Mouse (Mus musculus) E14TG2a.4 (cell line): Measurements from ENCODE around the gene Adm.

ENCODE experiments used
- CTCF ChIP-seq: conservative IDR thresholded peaks from 2 replicates; pipeline ENCODE4 v1.5.1; 2014; ENCODE audit warnings: low read length
- NANOG ChIP-seq: IDR thresholded peaks from 2 replicates; pipeline ENCODE4 v1.6.1; 2014; ENCODE audit warnings: borderline replicate concordance, low read length, mixed read lengths
- POU5F1 ChIP-seq: IDR thresholded peaks from 2 replicates; pipeline ENCODE4 v1.6.1; 2014; ENCODE audit warnings: low read length, borderline replicate concordance

GRCm38 (mm10) chr7:110619086-110619611, 8.3 kb upstream of the Adm start:
- TF ChIP-seq CTCF = no peak
- TF ChIP-seq POU5F1 = no peak
- TF ChIP-seq NANOG = no peak
